Mouse (Mus musculus): ENCODE data around the gene Gm16223. TPM values are rescaled to one million over a fixed set of nuclear protein-coding genes. Genes with fewer than 3 reads are reported as not detected.

The Gm16223 gene
- not detected for total RNA-seq (2021)

DNA sequence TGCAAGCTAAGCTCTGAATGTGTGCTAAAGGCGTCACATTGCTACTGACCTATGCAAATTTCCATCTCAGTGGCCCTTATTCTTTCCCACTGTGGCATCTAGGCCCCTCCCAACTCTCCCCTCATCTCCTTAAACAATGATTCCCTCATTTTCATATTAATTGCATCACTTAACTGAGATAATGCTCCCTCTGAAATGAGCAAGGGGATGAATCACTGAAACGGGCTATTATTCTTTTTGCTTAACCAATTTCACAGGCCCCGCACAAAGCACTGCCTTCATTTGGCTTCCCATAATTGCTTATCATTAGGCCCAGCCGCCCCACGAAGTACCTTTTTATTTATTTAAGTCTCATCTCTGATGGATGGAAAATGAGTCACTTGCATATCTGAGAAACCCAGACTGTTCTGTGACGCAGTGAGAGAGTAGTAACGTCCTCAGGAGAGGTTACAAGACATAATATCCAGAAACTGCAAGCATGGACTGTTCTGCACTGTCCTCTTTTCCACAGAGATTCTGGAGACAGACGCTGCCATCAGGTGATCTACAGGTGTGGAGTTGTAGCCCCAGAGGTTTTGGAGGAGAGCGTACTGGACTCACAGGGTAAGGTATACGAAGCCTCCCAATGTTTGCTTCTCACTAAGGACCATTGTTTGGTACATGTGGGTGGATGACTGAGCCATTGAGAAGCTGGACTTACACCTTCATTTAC, at the start of gene Gm16223:
Gene Gm16223 (plus strand): TSS at position 485 of the 712 bp plus-strand sequence.
- intact Hi-C loops (cut with DNase I), result no loop called here
- DNase-seq (ENCODE audit: extremely low spot score in 1 of 2, low spot score in 2 of 2), result no peak

DNA sequence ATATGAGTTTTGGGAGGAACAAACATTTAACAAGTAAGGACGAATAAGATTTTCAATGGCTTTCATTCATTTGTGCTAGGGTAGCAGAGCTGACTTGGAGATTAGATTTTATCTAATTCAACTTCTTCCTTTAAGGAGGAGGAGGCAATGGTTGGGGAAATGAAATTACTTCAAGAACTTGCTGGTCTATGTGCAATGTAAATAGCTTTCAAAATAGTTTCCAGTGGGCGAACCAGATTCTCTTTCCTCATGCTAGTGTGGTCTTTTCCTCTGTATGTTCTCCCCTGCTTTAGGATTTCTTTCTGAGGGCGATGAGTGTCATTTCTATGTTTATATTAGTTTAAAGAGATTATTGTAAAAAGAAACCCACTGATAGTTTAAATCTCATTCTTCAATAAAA, 45.7 kb upstream of the Gm16223 start:
- intact Hi-C loops (cut with DNase I), result no loop called here
- no peak for DNase-seq (ENCODE audit: extremely low spot score in 1 of 2, low spot score in 2 of 2)

DNA sequence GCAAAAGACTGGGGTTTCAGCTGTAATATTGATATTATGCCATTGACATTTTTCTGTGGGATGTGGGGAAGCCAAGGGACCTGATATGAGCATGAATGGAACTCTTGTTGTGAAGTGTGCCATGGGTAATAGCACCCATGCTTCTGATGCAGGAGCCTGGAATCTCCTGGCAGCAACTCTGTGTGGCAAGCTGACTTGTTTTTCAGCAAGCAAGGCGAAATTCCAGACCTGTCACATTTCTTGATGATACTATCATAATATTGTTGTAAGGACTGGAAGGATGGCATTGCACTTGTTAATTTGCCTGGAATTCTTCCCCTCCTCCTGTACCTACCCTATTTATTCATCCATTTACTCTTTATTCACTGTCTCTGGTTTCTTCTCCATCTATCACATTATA, 44.2 kb upstream of the Gm16223 start:
- DNase-seq (ENCODE audit: extremely low spot score in 1 of 2, low spot score in 2 of 2), result no peak
- intact Hi-C loops (cut with DNase I), result no loop called here

DNA sequence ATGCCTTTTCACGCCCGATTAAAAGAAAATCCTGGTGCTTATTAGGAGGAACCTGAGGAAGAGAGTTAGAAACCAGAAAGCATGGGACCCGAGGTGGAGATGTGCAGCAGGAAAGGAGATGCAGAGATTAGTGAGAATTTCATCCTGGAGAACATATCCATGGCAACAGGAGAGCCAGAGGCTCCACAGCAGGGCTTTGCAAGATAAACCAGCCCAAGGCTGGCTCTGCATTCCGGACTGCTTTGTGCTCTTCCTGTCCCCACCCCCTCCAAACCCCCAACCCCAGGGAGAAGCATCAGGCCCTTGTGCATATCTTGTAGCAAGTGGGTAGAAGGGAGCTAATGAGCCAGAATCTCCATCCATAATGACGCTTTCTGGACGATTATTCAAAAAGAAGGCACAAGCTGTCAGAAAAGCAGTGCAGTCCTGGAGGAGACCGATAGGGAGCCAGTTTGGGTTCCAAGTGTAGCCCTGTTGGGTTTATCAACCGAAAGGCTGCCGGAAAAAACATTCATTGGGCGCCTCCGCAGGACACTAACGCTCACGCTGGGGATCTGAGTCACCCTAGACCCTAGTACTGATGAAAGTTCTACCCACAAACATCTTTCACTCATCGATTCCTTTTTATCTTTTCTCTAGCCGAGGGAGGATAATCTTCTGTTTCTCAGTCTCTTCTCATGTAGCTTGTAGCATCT, 31.2 kb upstream of the Gm16223 start:
- no peak for DNase-seq (ENCODE audit: extremely low spot score in 1 of 2, low spot score in 2 of 2)
- intact Hi-C loops (cut with DNase I), result no loop called here

DNA sequence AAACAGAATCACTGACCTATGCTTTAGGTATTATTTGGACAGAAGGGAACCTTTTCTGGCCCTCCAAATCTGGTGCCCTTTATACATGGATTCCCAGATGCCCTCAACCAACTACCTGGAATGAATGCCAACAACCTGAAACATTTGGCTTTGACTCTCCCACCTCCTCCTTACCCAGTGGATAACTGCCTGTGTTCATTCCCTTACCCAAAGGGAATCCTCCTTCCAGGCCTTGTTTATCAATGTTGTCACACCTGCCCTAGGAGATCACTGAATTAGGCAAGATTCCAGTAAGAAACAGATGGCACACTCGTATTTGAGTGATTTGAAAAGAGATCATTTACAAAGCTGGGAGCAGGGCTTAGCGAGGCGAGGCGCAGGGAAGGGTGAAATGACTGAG, 13.1 kb upstream of the Gm16223 start:
- DNase-seq (ENCODE audit: extremely low spot score in 1 of 2, low spot score in 2 of 2), result no peak
- intact Hi-C loops (cut with DNase I), result no loop called here

DNA sequence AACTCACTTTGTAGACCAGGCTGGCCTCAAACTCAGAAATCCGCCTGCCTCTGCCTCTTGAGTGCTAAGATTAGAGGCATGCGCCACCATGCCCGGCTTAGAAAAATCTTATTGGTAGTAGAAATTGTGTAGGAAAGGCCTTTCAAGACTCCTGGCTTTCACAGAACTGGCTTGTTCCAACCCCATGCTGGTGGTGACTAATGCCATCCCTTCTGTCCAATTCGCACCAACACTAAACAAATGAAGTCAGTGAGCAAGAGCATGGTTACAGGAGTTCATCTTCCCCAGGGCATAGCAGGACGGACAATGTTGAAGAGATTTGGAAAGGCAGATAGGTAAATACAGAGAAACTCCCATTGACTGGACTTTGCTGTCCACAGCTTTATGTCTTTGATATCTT, 12.6 kb upstream of the Gm16223 start:
- intact Hi-C loops (cut with DNase I), result no loop called here
- DNase-seq (ENCODE audit: extremely low spot score in 1 of 2, low spot score in 2 of 2), result no peak

DNA sequence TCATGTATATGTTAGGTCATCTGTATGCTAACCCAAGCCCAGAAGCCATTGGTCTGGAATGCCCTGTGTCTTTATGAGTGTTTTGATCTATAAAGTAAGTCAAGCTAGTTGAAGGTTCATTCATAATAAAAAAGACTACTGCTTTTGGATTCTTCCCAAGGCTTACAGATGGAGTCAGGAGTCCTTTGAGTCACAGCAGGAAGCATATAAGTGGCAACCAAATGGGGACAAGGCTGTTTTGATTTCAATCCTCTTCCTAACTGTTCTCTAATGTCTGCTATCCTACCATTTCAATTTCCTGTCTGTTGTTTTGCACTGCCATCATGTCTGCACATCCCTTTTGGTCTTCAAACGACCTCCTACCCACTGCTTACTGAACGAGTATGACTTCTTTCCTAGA, 2.7 kb upstream of the Gm16223 start:
- intact Hi-C loops (cut with DNase I), result no loop called here
- DNase-seq (ENCODE audit: extremely low spot score in 1 of 2, low spot score in 2 of 2), result no peak

DNA sequence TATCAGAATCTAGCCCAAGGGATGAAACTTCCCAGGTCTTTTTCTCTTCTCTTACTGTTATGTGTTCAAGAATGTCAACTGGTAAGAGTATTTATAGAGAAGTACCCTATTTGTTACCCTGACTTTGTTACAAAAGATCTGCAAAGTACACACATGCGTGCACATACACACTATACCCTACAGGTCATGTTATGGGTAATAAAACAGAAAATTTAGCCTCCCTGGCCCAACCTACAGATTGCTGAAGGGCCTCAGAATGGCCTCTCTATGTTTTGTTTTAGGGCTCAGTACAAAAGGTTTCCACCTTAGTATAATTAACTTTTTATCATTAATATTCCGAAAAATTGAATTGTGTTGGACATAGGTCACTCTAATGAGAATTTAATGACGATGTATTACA, 685 bp upstream of the Gm16223 start:
- intact Hi-C loops (cut with DNase I), result no loop called here
- no peak for DNase-seq (ENCODE audit: extremely low spot score in 1 of 2, low spot score in 2 of 2)

DNA sequence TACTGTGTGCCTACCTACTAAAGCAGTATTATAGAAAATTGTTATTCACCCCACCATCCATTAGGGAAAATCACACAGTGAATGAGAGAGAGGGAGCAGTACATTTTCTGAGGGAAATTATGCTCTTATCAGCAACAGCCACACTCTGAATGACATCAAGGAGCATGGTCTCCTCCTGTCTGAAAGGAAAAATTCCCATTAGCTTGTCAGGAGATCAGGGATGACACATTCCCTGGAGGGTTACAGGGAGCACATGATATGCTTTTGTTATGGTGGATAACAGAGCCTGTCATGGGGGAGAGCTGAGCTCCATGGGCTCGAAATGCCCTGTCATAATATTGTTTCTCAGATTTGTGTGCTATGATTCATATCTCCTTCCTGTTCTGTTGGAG, 424 bp downstream of the Gm16223 start:
- no peak for DNase-seq (ENCODE audit: extremely low spot score in 1 of 2, low spot score in 2 of 2)
- intact Hi-C loops (cut with DNase I), result no loop called here

DNA sequence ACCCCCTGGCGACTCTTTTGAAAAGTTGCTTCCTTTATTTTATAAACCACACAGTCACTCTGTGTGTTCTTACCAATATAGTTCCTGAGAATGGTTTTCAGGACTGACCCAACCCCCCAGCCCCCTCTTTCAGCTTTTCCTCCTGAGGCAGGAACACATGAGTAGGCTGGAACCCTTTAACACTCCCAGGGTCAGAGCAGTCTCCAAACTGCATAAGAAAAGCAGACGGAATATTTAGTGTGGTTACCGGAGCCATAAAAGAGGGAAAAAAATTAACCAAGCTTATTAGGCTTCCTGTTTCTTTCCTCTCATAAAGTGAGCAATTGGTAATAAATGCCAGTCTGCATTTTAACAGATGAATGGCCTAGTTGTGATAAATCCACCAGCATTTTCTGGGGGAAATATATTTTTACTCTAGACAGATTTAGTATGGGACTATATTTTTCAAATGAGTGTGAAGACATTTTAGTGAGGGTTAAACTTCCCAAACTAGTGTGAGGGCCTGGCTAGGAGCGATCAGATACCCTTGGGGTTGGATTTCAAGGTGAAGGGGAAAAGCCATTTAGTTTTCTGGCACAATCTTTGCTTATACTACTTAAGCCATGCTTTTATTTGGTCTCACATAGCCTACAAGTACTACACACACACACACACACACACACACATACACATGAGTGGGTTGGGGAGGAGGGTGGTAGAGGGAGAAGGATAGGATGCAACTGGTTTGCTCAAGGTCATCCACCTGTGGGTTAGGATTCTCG, 49.0 kb downstream of the Gm16223 start:
- no peak for DNase-seq (ENCODE audit: extremely low spot score in 1 of 2, low spot score in 2 of 2)
- intact Hi-C loops (cut with DNase I), result no loop called here

DNA sequence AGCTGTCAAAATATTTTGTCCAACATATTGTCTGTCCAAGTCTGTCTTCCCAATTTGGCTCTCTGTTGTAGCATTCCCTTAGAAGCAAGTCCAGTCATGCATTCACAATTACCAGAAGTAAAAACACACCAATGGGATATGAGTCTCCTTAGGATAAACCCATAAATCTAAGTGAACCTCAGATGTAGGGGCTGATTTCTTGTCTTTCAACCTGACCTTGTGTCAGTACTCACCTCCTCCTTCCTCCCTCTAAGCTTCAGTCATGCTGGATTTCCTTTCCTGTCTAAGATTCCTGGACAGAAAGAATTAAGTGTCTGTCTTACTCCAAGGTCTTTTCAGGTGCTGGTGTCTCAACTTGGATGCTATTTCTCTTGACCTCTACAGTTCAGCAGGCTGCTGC, 57.8 kb downstream of the Gm16223 start:
- no peak for DNase-seq (ENCODE audit: extremely low spot score in 1 of 2, low spot score in 2 of 2)

DNA sequence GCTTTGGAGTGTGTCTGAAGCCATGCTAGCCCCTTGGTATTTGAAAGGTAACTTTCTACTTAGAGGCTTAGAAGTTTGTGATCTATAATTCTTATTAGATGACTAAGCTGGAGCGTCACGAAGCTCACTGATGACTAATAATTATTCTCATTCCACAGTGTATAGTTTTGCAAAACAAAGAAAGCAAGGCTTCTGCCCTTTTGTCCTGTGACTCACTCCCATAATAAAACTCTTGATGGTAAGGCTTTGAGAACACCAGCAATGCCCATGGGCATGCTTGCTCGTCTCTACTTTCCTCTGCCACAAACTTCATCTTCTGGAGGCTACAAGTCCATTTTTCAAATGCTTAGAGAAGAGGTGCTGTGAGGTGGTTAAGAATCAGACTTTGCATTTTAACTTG, 87.9 kb downstream of the Gm16223 start:
- intact Hi-C loops (cut with DNase I), result no loop called here
- DNase-seq (ENCODE audit: extremely low spot score in 1 of 2, low spot score in 2 of 2), result no peak

More for the DNA sequence above, 57.8 kb downstream of the Gm16223 start:
- intact Hi-C loops (cut with DNase I), result no loop called here

DNA sequence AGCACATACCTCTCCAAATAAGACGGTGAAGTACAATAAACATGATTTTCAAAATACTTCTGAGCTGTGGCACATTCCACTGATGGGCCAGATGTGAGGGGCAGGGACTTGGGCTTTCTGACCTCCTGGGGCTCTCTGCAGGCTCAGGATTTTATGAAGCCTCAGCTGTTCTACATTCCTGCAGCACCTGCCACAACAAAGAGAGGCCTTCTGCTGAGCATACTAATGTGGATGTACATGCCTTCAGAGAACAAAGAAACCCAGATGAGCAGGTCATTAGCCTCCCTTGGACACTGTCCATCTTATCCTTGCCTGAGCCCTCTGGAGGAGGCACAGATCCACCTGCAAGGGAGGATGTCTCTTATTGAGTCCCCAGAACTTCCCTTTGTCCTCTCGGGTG, 97.0 kb downstream of the Gm16223 start:
- DNase-seq (ENCODE audit: extremely low spot score in 1 of 2, low spot score in 2 of 2), result peak in 1 of 2 experiments; percentile 33
- intact Hi-C loops (cut with DNase I), result no loop called here

DNA sequence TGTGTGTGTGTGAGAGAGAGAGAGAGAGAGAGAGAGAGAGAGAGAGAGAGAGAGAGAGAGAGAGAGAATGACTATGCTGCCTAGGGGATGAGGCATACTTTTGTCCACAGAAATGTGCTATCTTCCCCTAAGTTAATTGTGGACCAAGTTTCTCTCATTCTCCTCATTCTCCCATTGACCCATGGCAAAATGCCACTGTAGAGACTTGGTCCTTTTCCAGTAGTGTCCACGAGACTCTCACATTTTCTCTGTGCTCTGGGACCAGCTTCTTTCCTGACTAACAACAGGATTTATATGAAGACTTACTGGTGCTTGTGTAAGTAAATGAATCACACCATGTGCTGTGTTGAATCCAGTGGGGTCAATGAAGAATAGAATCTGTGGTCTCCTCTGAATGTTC, 98.6 kb downstream of the Gm16223 start:
- intact Hi-C loops (cut with DNase I), result no loop called here
- DNase-seq (ENCODE audit: extremely low spot score in 1 of 2, low spot score in 2 of 2), result no peak

DNA sequence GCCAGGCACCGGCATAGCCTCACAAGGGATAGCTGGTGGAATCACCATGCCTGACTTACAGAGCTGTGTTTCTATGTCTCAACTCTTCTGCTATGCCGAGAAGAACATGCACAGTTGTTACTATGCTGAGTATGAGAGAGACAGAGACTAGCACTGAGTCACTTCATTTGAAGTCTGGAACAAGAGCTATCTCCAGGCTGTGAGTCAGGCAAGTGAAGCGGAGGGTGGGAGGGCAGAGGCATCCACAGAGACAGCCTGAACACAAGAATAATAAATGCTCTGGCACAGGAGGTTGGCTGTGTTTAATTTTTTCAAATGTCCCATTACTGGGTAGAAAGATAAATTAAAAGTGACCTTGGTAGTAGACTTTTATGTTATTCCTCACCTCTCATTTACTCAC, 100.3 kb downstream of the Gm16223 start:
- intact Hi-C loops (cut with DNase I), result no loop called here
- DNase-seq (ENCODE audit: extremely low spot score in 1 of 2, low spot score in 2 of 2), result no peak

DNA sequence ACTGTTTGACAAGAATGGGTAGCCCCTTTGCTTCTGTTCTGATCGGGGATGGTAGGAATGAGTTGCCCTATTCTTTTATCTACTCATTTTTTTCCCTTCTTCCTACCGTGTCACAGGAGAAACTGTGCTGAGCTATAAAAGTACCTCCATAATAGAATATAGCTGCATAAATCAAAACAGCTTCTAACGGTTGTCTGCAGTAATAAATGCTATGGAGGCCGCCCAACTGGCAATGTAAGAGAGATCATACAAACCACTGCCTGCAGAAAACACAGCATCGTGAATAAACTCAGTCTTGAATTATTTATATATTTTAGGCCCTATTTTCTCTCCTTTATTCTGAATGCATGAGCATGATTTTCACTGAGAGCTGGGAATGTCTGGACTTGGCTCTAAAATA, 101.0 kb downstream of the Gm16223 start:
- intact Hi-C loops (cut with DNase I), result no loop called here
- no peak for DNase-seq (ENCODE audit: extremely low spot score in 1 of 2, low spot score in 2 of 2)

DNA sequence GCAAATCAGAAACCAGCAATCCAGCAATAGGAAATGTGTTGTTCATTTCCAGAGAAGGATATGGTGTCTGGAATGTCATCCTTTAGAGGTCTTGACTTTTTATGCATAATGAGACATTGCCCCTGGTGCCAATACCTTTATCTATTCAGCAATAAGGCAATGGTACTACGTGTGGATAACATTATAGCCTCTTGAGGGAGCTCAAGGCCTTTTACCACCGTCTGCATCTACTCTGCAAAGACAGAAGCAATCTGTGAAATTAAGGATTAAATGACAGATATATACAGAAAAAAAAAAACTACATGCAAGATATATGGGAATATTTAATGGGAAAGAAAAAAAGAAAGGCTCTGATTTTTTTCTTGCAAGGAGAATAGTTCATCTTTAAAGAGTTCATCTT, 106.3 kb downstream of the Gm16223 start:
- no peak for DNase-seq (ENCODE audit: extremely low spot score in 1 of 2, low spot score in 2 of 2)
- intact Hi-C loops (cut with DNase I), result loop anchor here (10.0 kb wide), 1 partner anchor 1061 kb away; the partner anchor contains the start of gene Cpeb2

DNA sequence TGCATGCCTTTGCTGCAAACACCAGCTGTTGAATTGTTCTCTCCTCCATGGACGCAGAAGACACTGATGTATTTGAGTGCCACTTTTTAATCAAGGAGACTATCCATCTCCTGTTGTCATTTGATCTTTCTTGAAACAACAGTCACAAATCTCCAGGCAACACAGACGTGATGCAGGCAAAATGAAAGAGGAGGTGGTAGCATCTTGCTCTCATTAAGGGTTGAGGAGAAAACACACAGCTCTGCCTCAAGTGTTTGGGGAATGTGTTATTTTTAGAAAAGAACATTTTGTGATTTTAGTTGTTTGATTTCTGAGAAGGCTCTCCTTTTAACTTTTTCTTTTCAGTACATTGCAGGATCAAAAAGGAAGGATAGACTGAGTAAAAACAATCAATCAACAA, 107.7 kb downstream of the Gm16223 start:
- DNase-seq (ENCODE audit: extremely low spot score in 1 of 2, low spot score in 2 of 2), result no peak
- intact Hi-C loops (cut with DNase I), result loop anchor here (10.0 kb wide), 1 partner anchor 1059 kb away; the partner anchor contains the start of gene Cpeb2

DNA sequence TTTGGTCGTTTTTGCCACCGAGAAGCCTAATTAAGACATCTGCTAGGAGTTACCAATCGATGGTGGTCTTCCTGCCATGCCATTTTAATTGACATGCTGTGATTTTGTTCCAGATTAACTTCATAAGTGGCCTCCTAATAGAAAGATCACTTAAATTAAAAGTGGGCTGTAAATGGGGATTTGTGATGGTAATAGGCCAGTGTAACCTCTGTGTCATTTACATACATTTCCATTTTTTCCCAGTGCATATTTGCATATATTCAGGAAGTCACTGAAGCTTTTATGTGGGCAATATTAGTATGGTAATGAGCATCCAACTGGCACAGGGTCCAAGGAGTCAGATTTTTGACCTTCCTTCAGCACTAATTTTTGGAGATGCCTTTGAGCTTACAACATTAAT, 130.7 kb downstream of the Gm16223 start:
- no peak for DNase-seq (ENCODE audit: extremely low spot score in 1 of 2, low spot score in 2 of 2)
- intact Hi-C loops (cut with DNase I), result no loop called here
